Mouse (Mus musculus) left cerebral cortex, postnatal 36 days (tissue): Measurements from ENCODE around the gene Htr2a. TPM values are rescaled to one million over a fixed set of nuclear protein-coding genes. Genes with fewer than 3 reads are reported as not detected.
A peak's percentile ranks its signal among the peaks of the same experiment; 100 is the strongest.

Source experiments
- DNase-seq, 2 experiments: peaks; one replicate each; pipeline ENCODE4 v3.0.0; 2021 to 2022; ENCODE audit warnings: low spot score in 2 of 2, mixed read lengths in 1 of 2
- intact Hi-C: fragments of 180-260 bp; cut with DNase I; formaldehyde crosslinking; loops from one replicate; pipeline ENCODE4 v1.15.1; 2025
- total RNA-seq, 2 experiments: library from RNA; stranded (reverse); gene quantifications; 2 replicates each; pipeline ENCODE4 v1.2.3; 2021

The Htr2a gene
- total RNA-seq, 2 experiments from 2014 or later = 27.8 to 30.2 TPM

DNA sequence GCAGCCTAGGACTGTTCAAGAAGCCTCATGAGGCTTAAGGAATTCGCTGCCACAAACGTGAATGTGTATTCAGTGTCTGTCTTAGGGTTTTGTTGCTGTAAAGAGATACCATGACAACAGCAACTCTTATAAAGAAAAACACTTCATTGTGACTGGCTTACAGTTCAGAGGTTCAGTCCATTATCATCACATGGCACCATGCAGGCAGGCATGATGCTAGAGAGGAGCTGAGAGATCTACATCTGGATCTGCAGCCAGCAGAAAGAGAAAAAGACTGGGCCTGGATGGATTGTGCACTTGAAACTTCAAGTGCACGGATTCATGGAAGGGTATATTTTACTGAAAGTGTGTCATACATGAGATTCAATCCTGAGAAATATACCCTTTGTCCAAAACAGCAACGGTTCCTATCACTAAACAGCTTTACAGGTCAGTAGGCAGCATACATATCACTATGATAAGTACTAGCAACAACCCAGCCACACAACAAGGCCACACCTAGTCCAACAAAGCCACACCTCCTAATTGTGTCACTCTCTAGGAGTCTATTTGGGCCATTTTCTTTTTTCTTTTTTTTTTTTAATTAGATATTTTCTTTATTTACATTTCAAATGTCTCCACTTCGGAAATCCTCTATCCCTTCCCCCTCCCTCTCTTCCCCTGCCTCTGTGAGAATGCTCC, 43.8 kb downstream of the Htr2a start:
- no peak for DNase-seq
- intact Hi-C loops = no loop called here

DNA sequence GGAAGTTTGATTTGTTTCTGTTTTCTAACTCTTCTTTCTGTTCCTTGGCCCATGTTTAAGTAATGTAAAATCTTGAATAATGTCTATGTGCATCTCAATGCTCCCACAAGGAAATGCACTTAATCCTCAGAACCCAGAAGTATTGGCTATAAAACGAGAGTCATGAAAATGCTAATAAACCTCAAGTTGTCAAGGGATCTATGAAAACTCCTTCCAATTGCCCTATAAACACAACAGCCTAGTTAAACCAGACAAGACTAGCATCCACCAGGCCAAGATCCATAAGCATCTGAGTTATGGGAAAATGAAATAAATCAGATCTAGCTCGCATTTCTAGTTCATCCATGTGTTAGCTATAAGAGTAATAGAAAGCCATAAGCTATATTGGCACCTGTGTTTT, 51.3 kb downstream of the Htr2a start:
- DNase-seq = no peak

DNA sequence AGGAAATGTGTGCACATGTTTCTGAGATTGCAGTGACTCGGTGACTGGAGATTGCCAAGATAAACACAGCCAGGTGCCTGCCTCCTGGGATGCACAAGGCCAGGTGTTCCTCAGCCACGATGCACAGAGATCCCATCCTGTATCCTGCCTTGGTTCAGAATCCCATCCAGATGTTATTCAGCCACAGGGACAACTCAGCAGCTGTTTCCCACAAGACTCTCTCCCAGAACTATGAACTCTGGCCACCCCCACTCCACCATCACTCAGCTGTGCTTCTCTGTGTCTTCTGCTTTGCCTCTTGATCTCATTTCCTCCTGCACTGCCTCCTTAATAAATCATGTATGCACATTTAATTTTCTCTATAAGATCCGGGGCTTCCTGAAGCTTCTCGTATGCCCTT, 56.1 kb downstream of the Htr2a start:
- intact Hi-C loops = no loop called here

More for the DNA sequence above, 51.3 kb downstream of the Htr2a start:
- intact Hi-C loops = no loop called here

DNA sequence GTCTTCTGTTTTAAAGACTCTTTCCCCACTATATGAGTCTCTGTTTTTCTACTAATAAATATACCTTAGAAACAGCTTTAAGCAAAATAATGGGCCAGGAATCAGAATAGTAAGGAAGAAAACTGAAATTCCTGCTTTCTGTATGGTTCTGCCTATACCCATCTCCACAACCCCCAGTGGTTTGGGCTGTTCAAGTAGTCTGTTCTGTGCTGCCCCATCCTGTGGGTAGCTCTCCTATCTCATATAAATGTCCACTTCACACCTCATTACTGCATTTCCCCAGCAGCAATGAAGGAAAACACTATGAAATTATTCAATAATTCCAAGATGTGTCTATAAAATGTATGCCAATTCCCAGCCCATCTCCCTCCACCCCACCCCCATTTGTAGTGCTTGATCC, 56.8 kb downstream of the Htr2a start:
- no peak for DNase-seq
- intact Hi-C loops = no loop called here

More for the DNA sequence above, 56.1 kb downstream of the Htr2a start:
- no peak for DNase-seq

DNA sequence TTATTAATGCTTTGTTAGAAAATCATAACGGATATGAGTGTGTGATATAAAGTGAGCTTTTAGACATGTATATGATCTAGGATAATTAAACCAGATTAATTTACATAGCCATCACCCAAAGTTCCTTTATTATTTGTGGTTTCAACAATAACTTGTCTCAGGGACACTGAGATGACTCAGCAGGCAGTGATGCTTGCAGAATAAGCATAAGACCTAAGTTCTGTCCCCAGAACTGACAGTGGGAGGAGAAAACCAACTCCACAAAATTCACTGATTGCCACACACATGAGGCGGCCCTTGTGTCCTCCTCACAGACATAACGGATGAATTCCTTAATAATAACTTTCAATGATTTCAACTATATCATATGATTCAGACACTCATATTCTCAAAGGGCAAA, 58.6 kb downstream of the Htr2a start:
- intact Hi-C loops = no loop called here
- no peak for DNase-seq

DNA sequence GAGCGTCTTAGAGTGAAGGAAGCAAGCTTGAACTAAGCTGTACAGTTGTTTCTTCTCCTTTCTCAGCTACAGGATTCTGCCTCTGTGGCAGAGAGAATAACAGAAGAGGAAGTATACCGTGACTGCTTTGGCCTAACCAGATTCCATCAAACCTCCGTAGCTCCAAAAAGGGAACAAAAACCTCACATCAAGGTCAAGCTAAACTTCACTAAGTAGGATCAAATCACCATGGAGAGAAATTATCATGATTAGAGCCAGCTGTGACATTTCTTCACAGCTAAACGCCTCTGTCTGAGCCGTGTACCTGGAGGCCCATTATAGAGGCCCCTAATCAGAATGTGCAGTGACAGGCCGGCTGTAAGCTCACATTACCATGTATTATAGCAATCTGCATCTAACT, 63.3 kb downstream of the Htr2a start:
- DNase-seq = no peak
- intact Hi-C loops = loop anchor here (10.0 kb wide), 1 partner anchor 999 kb away; no protein-coding TSS in a partner anchor

DNA sequence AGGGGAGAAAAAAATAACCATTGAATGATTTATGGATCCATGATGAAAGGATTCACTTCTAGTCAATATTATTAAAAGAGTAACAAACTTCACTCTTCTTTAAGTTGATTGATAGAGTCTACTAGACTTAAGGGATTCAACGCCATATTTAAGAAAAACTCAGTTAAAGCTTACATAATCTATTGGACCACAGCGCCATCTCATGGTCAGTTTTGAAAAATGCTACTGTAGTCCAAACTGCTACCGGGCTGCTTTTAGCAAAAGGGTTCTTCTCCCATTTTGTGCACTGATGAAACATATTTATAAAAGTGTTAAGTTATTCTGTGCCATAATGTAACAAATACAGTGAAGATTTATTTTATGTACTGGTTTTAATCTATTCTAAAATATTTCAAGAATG, 68.4 kb downstream of the Htr2a start:
- DNase-seq = no peak
- intact Hi-C loops = loop anchor here (5.0 to 10.0 kb wide), 2 partner anchors 937 to 1004 kb away; no protein-coding TSS in a partner anchor

DNA sequence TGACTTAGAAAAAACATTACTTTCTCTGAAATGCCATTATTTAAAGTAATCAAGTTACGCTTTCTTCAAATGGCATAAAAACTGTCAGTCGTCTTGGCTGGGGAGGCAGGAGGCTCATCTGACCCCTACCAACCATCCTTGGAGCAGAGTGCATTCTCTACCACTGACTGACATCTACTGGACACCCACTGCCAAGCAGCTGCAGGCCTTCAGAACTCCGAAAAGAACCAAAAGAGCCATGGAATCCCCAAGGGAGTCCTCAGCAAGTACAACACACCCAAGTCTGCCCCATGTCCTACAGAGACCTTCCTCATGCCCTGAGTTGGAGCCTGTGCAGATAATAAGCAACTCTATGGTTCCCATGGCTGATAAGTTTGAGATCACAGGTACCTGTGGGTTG, 82.9 kb downstream of the Htr2a start:
- no peak for DNase-seq
- intact Hi-C loops = no loop called here

DNA sequence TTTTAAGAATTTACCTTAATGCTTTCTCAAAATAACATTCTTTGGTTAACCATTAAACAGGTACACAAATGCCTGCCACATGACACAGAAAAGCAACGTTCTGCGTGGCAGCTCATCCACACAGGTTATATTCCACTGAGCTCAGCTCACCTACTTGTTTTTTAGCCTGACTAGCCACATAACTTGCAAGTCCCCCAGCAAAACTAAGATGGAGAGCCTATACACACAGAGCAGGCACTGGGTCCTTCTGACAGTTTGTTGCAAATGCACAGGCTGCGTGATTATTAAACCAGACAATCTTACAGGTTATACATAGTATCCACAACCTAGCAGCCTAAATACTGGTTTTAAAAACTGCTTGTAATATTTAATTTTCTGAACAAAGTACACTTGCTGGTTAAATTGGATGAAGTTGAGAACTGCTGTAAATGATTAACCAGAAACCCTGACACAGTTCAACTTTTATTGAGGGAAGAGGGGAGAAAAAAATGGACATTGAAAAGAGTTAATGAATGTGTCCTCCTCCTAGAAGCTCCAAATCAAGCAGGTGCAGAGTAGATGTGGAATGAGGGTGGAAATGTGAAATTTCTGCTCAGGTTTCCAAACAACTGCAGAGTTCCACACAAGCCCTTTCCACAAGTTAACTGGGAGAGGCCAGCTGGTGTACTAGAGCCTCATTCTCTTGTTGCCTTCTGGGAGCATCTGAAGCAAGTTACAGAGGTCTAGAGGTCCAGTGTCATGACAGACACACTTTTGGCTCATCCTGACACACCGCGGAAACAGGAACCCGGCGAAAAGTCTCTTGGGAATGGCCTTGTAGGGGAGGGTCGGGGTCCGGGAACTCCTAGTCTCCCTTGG, 90.8 kb downstream of the Htr2a start:
- intact Hi-C loops = no loop called here
- DNase-seq = no peak

DNA sequence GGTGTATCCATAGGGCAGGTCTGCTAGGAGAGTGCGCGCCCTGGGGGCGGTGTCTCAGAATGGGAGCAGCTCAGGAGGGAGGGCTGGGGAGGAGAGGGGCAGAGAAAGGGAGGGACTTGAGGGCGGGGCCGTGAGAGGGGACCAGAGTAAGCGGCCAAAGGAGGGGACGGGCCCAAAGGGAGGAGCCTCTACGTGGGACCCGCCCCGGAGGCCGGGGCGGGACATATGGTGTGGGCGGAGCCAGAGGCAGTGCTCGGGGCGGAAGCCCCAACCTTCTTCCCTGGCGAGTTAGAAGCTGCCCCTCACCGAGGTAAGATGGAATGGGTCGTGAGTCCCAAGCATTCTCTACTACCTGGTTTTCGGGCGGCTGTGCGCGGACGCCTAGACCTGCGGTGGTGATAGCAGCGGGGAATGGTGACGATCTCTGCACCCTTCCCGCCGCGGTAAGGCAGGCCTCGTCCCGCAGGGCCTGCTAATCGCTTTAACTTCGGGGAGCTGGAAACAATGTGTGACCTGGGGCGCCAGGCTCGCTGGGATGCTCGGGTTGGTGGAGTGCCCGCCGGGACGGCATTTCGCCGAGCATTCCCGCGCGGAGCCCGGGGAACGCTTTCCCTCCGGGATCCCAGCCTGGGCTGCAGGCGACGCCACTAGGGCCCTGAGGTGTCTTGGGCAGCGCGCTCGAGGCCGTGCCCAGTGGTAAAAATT, 91.6 kb downstream of the Htr2a start, which contains the start of gene Esd:
Gene Esd (plus strand): TSS at position 219 of the 705 bp plus-strand sequence.
- intact Hi-C loops = no loop called here
- DNase-seq = peak; percentile 82 to 85

DNA sequence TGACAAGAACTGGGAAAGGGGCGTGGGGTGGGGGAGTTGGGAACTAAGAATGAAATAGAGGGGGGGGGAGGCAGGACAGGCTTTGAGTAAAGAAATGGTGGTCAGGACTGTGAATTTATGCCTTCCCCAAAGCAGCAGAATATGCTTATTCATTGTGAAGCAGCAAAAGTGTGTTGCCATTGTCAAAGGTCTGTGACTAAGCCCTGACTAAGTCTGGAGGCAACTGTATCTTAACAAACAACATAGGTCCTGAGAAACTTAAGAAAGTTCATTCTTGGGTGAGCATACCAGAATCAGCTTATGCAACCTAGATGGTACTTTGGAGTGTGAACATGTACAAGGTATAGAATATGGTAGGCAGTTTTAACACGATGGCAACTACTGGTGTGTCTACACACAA, 92.8 kb downstream of the Htr2a start:
- no peak for DNase-seq
- intact Hi-C loops = no loop called here

DNA sequence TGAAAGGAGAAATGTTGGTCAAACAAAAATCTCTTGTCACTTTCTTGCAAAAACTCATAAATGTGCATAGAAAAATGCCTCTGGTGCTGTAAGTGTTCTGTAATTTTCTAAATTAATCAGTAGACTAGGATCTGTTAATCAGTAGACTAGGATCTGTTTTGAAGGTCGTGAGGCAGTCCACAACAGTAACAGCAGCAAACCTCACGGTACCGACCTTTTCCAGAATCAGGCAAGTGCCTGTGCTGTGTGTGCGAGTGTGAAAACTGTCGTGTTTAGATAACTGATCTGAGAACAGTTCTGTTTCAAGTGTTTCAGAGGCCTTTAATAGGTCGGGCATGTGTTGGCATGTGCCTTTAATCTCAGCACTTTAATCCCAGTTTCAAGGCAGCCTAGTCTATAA, 94.8 kb downstream of the Htr2a start:
- intact Hi-C loops = no loop called here
- DNase-seq = no peak

DNA sequence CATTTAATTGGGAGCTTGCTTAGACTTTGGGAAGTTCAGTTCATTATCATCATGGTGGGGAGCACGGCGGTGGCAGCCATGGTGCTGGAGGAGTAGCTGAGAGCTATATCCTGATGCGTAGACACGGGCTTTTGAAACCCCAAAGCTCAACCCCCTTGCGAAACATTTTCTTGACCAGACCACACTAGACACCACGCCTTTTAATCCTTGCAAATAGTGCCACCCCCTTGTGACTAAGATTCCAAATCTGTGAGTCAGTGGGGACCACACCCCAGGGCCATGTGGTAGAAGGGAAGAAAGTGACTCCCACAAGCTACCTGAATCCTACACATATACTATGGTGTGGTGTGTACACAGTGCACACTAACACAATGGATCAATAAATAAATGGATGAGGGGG, 96.2 kb downstream of the Htr2a start:
- DNase-seq = no peak
- intact Hi-C loops = no loop called here

Other genes starting within 250 kb of the Htr2a start
- 10 to 100 TPM; 79.2 to 96.8 TPM for gene Esd, start 91.5 kb downstream of the Htr2a start, total RNA-seq